Mouse (Mus musculus) lung, postnatal 0 days (tissue): ENCODE results near the gene Proser2.

ENCODE experiments used
- CTCF ChIP-seq: IDR thresholded peaks from 2 replicates; pipeline ENCODE4 v1.5.1; 2016; ENCODE audit warnings: antibody characterized with exemption, mild to moderate bottlenecking
- EP300 ChIP-seq: IDR thresholded peaks from 2 replicates; pipeline ENCODE4 v1.6.1; 2016; ENCODE audit warnings: antibody characterized with exemption, mild to moderate bottlenecking, control low read depth

DNA sequence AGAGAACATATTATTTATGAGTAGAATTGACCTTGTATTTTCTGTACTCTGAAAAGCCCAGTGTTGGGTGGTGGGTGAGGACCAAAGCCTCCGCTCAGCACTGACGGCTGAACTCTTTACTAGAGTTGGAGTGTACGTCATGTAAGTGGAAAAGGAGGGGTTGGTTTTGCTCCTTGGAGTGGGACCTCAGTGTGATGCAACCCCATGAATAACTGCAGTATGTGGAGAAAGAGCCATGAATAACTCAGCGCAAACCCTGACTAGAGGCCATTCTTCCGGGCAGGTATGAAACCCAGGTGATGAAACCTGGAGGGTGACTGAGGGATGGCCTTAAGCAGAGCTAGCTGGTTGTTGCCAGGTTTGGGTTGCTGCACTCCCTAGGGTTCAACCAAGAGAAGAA, 19.8 kb upstream of the Proser2 start:
- TF ChIP-seq EP300 (0 out of 2 replicates have a peak, but pooled peaks have one; percentile 36), CTCF (no peak)
